ENCODE assay signal across 9 mouse cellular contexts in genomic region chr1:63995137-63995492, GRCm38 (mm10).
A peak's percentile ranks its signal among the peaks of the same experiment; 100 is the strongest.
DNase-seq lines count a peak whose midpoint lies in the region; ATAC-seq and TF ChIP-seq lines count a peak whose summit lies in the region.
"Had no signal": no experiment of that assay in that cellular context is flagged by ENCODE, and none has a peak within 500 bp of the region (broad histone marks: within the 10 kb centered on the region; RNA-seq: fewer than 3 reads in every experiment).

No protein-coding gene starts in this region.

- DNase-seq in cerebellum, adult 2 months: peak in 1 of 2 experiments; percentile 75
- DNase-seq in cerebellum, postnatal 4 days (ENCODE audit: low spot score in 2 of 2): no peak
- no peak for DNase-seq in lung, embryonic 14.5 days
- no peak for DNase-seq in lung, adult 18-20 months
- DNase-seq in hindbrain, postnatal 0 days (ENCODE audit: low spot score): no peak
- no peak for DNase-seq in gastrocnemius, postnatal 14 days
- DNase-seq in spleen, postnatal 14 days (ENCODE audit: low spot score in 2 of 2): no peak

- H3K27me3 ChIP-seq in cerebellum, adult 2 months (ENCODE audit: control insufficient read depth, insufficient read depth, low read length): no peaks in the 10 kb centered on the region
- H3K27me3 ChIP-seq in lung, embryonic 14.5 days (ENCODE audit: insufficient read depth, low read length): 0 out of 2 replicates have a peak, but pooled peaks cover 3% of the 10 kb centered on the region
- no peaks in the 10 kb centered on the region for H3K27me3 ChIP-seq in hindbrain, postnatal 0 days (ENCODE audit: insufficient read depth, low read length)
- H3K27me3 ChIP-seq in neural tube, embryonic 15.5 days (replicated peaks): no peaks in the 10 kb centered on the region

- H3K9ac ChIP-seq in lung, embryonic 14.5 days: 0 out of 2 replicates have a peak overlapping the region, but pooled peaks have one; percentile 6
- H3K9ac ChIP-seq in hindbrain, postnatal 0 days (replicated peaks; ENCODE audit: low read length): 0 out of 2 replicates have a peak overlapping the region, but pooled peaks have one; percentile 21
- H3K9ac ChIP-seq in neural tube, embryonic 15.5 days (replicated peaks): no peak overlapping the region

- peak overlapping the region; percentile 39; the same call in 1 of the 2 replicates for H3K4me2 ChIP-seq in lung, embryonic 14.5 days
- 0 out of 2 replicates have a peak overlapping the region, but pooled peaks have one; percentile 25 for H3K4me2 ChIP-seq in hindbrain, postnatal 0 days (ENCODE audit: low read depth, low read length)
- peak overlapping the region; percentile 36 for H3K4me2 ChIP-seq in neural tube, embryonic 15.5 days

- TF ChIP-seq CTCF in cerebellum, adult 2 months (IDR thresholded peaks at IDR 0.05; ENCODE audit: borderline replicate concordance, insufficient read depth, low read depth, low read length): no peak
- no peak for TF ChIP-seq CTCF in lung, embryonic 14.5 days (IDR thresholded peaks at IDR 0.05; ENCODE audit: low read depth)
- no peak for TF ChIP-seq CTCF in hindbrain, postnatal 0 days (IDR thresholded peaks at IDR 0.05; ENCODE audit: low read depth)

- TF ChIP-seq POLR2A in cerebellum, adult 2 months (IDR thresholded peaks at IDR 0.05; ENCODE audit: borderline replicate concordance, insufficient read depth, low read length): no peak

- no peak overlapping the region for H3K4me3 ChIP-seq in cerebellum, adult 2 months (replicated peaks; ENCODE audit: insufficient read depth, low read depth, low read length)
- no peak overlapping the region for H3K4me3 ChIP-seq in lung, embryonic 14.5 days (ENCODE audit: low read depth, low read length)
- no peak overlapping the region for H3K4me3 ChIP-seq in hindbrain, postnatal 0 days (ENCODE audit: low read length)
- no peak overlapping the region for H3K4me3 ChIP-seq in neural tube, embryonic 15.5 days (replicated peaks)

- H3K4me1 ChIP-seq in cerebellum, adult 2 months (ENCODE audit: control insufficient read depth, insufficient read depth, low read length): peaks cover 20% of the 10 kb centered on the region
- H3K4me1 ChIP-seq in lung, embryonic 14.5 days (ENCODE audit: insufficient read depth): peaks cover 9% of the 10 kb centered on the region; the same call in 1 of the 2 replicates
- peaks cover 21% of the 10 kb centered on the region for H3K4me1 ChIP-seq in hindbrain, postnatal 0 days (ENCODE audit: insufficient read depth, low read length)
- H3K4me1 ChIP-seq in neural tube, embryonic 15.5 days: peaks cover 28% of the 10 kb centered on the region

- H3K36me3 ChIP-seq in lung, embryonic 14.5 days (ENCODE audit: insufficient read depth): no peaks in the 10 kb centered on the region
- H3K36me3 ChIP-seq in hindbrain, postnatal 0 days (ENCODE audit: insufficient read depth, low read length): no peaks in the 10 kb centered on the region
- no peaks in the 10 kb centered on the region for H3K36me3 ChIP-seq in neural tube, embryonic 15.5 days

- no peaks in the 10 kb centered on the region for H3K9me3 ChIP-seq in lung, embryonic 14.5 days (ENCODE audit: low read depth, low read length)
- H3K9me3 ChIP-seq in hindbrain, postnatal 0 days (ENCODE audit: low read length): no peaks in the 10 kb centered on the region
- no peaks in the 10 kb centered on the region for H3K9me3 ChIP-seq in neural tube, embryonic 15.5 days (replicated peaks)

- ATAC-seq in lung, embryonic 14.5 days (ENCODE audit: insufficient read depth): no peak
- ATAC-seq in hindbrain, postnatal 0 days: peak; percentile 33; the same call in 1 of the 2 replicates
- ATAC-seq in neural tube, embryonic 15.5 days (ENCODE audit: low FRiP score): 0 out of 2 replicates have a peak, but pooled peaks have one; percentile 49

- intact Hi-C loops in gastrocnemius, postnatal 14 days (cut with DNase I; ENCODE audit: low total_unique reads): no loop called here

- WGBS in cerebellum, adult 2 months: 33% methylated on average over 5 of the region's 5 CpGs
- 42% methylated on average over 5 of the region's 5 CpGs for WGBS in lung, embryonic 14.5 days
- WGBS in hindbrain, postnatal 0 days: 41% methylated on average over 5 of the region's 5 CpGs
- WGBS in neural tube, embryonic 15.5 days: 32% methylated on average over 5 of the region's 5 CpGs

- peak overlapping the region; percentile 86 for H3K27ac ChIP-seq in cerebellum, adult 2 months (ENCODE audit: insufficient read depth, low read length)
- H3K27ac ChIP-seq in lung, embryonic 14.5 days (ENCODE audit: low read depth): no peak overlapping the region
- peak overlapping the region; percentile 59; the same call in 1 of the 2 replicates for H3K27ac ChIP-seq in hindbrain, postnatal 0 days
- peak overlapping the region; percentile 51 for H3K27ac ChIP-seq in neural tube, embryonic 15.5 days (replicated peaks)
- H3K27ac ChIP-seq: macrophage had no signal
